Mouse (Mus musculus): ENCODE data around the gene Gtpbp2.

Gtpbp2 gene

GRCm38 (mm10) chr17:46154336-46154735 lies 6.5 kb upstream of the Gtpbp2 start:
- no peak for DNase-seq (ENCODE audit: low spot score)

GRCm38 (mm10) chr17:46156680-46157079 lies 4.2 kb upstream of the Gtpbp2 start:
- no peak for DNase-seq (ENCODE audit: low spot score)

- no peak for DNase-seq (ENCODE audit: low spot score)
Observed at GRCm38 (mm10) chr17:46157131-46157530, 3.7 kb upstream of the Gtpbp2 start.

DNA sequence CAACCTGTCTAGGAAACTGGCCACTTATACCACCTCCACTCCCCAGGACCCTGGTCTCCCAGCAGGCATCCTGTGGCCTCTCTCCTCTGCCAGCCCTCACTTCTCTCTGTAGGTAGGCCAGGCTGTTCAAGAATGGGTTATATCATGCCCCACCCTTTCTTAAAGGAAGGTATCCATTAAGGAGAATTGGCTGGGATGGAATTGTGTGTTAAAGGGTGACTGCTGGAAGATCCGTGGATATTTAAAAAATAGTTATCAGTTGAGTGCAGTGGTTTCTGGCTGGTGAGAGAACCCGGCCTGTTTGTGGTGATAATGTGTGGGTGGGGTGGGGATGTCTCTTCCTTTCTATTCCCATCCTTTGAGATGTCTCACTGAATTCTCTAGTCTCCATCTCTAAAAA lies 1.6 kb upstream of the Gtpbp2 start:
- no peak for DNase-seq (ENCODE audit: low spot score)

- DNase-seq (ENCODE audit: low spot score): peak; percentile 96
Observed at GRCm38 (mm10) chr17:46160090-46160662, 656 bp upstream of the Gtpbp2 start.

DNA sequence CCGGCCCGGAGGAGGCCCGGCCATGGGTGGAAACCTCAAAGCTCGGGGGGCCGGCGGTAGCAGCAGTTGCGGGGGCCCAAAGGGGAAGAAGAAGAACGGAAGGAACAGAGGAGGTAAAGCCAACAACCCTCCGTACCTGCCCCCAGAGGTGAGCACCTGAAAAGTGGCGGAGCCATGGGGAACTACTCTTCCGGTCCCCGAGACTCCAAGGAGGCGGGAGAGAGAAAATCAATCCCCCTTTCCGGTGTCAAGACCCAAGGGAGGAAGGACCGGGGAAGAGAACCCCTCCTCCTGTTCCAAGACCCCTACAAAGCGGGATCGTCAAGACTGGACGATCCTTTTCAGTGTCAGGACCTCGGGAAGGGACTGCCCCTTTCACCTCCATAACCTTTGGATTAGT lies 347 bp downstream of the Gtpbp2 start:
- DNase-seq (ENCODE audit: low spot score): no peak

- DNase-seq (ENCODE audit: low spot score): no peak
Observed at GRCm38 (mm10) chr17:46161710-46162109, 878 bp downstream of the Gtpbp2 start.

GRCm38 (mm10) chr17:46162551-46162950 lies 1.7 kb downstream of the Gtpbp2 start:
- no peak for DNase-seq (ENCODE audit: low spot score)

DNA sequence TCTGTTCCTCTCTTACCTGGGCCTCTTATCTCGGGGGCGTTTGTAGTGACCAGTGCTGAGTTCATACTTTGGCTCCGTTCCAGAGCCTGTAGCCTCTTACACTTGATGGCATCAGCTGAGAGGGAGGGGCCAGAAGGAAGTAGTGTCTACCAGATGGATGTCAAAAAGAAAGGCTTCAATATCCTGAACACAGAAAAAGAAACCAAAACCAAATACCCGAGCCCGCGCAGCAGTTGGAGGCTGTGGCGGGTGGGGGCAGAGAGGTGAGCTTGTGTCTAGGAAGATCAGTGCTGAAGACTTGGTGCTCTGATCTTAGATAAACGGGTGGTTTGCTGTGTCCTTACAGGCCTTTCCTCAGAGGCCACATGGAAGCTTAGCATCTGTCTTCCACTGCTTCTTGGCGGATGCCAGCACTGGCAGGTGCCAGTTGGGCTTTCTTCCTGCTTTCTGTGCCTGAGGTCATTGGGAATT lies 2.2 kb downstream of the Gtpbp2 start:
- DNase-seq (ENCODE audit: low spot score): peak; percentile 81

- DNase-seq (ENCODE audit: low spot score): no peak
Observed at GRCm38 (mm10) chr17:46164301-46164700, 3.5 kb downstream of the Gtpbp2 start.

GRCm38 (mm10) chr17:46164791-46165190 lies 4.0 kb downstream of the Gtpbp2 start:
- DNase-seq (ENCODE audit: low spot score): no peak

DNA sequence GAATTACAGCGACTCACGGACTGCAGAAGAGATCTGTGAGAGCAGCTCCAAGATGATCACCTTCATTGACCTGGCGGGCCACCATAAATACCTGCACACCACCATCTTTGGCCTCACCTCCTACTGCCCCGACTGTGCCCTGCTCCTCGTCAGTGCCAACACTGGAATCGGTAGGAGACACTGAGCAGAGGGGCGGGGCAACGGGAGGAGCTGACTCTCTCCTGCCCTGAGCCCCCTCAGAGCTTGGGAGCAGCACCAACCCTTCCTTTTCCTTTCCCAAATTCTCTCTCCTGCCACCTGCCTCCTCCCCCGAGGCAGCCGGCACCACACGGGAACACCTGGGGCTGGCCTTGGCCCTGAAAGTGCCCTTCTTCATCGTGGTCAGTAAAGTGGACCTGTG lies 4.6 kb downstream of the Gtpbp2 start:
- no peak for DNase-seq (ENCODE audit: low spot score)

DNA sequence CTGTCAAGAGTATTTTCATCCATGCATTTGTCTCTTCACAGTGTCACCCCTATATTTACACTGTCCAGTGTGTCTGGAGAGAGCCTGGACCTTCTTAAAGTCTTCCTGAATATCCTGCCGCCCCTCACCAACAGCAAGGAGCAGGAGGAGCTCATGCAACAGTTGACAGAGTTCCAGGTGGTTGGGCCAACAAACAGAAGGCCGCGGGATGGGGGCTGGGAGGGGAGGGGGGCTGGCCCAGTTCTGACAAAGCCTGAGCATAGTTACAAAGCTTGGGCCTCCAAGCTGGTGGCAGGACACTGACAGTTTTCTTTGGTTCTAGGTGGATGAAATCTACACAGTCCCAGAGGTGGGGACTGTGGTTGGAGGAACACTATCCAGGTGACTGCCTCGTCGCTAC lies 5.4 kb downstream of the Gtpbp2 start:
- no peak for DNase-seq (ENCODE audit: low spot score)

DNA sequence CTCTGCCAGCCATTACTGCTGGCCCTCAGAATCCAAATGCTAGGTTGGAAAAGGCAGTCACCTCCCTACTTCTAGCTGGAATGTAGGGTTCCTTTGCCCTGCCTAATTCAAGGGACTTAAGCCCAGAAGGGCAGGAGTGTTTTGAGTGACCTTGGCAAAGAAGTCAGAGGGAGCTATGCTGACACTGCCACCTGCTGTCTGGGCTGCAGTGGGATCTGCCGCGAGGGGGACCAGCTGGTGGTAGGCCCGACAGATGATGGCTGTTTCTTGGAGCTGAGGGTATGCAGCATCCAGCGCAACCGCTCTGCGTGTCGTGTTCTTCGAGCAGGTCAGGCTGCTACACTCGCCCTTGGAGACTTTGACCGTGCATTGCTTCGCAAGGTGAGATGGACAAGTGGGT lies 6.2 kb downstream of the Gtpbp2 start:
- no peak for DNase-seq (ENCODE audit: low spot score)

DNA sequence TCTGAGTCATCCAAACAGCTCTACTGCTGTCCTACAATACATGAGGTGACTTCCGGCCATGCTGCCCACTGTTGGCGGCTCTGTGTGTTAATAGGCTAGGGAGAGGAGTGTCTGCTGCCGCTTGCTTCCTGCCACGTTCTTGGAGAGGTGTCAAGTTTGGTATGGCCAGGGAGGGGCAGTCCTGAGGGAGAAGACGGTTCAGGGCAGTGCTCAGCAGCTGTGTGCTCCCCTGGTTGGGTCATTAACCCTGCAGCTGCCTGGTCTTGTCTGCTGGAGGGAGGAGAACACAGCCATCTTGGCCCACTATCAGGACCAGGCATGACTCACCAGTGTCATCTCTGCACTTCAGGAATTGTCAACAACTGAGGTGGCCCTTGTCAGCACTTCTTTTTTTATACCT lies 7.5 kb downstream of the Gtpbp2 start:
- DNase-seq (ENCODE audit: low spot score): no peak

DNA sequence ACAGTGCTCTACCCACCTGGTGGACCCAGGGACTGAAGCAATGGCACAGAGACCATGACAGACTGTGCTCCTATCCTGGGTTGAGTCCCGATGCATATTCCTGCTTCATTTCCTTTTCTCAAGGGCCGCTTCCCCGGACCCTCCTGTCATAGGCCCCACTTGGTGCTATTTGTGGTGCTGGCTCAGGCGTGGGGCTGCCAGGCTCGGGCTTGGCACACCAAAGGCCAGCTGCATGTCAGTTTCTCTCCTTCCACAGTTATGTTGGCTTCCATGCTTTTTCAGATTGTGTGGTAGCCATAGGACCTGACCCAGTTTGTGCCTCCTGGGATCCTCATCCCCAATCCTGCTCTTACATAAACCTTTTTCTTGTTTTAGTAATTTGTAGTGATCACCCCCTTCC lies 7.9 kb downstream of the Gtpbp2 start:
- no peak for DNase-seq (ENCODE audit: low spot score)

DNA sequence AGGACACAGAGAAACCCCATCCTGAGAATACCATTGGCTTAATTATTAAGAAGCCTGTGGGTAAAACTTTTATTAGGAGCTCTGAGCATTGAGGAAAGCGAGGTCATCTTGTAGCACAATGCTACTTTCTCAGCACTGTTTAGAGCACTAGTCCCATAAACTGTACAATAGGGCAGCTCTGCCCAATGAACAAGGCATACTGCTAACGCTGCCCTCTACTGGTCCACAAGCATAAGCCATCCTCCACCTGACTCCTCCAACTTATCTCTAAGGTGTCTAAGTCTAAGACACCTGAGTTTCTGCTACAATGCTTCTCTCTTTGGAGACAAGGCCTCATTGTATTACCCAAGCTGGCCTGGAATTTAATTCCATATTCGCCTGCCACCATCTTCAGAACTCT lies 9.7 kb downstream of the Gtpbp2 start:
- DNase-seq (ENCODE audit: low spot score): peak; percentile 49

DNA sequence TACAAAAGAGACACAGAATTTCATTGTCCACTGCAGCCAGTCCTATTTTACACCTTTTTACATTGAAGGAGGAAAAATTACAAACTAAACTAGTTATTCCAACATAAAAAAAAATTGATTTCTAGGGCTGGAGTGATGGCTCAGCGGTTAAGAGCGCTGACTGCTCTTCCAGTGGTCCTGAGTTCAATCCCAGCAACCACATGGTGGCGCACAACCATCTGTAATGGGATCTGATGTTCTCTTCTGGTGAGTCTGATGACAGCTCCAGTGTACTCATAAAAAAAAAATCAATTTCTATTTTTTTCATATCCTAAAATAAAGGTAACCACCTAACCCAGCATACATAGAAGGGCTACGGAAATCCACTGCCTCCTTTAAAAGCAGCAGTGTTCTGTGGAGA lies 21.4 kb downstream of the Gtpbp2 start:
- DNase-seq (ENCODE audit: low spot score): no peak

GRCm38 (mm10) chr17:46188829-46189228 lies 28.0 kb downstream of the Gtpbp2 start:
- DNase-seq (ENCODE audit: low spot score): no peak

DNA sequence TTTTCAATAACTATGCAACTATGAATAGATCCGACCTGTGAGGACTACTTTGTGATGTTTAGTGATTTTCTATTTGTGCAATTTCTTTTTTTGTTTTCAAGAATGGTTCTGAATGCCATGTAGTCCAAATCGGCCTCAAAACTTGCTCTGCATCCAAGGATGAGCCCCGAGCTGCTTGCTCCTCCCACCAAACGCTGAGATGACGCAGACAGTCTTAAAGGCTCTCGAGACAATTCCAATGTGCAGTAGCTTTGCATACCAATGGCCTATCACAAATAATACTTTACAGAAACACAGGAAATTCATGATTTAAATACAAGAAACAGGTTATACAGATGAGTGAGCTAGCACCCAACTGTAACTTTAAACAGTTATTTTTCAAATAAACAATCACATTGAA lies 40.3 kb downstream of the Gtpbp2 start:
- DNase-seq (ENCODE audit: low spot score): no peak

- DNase-seq (ENCODE audit: low spot score): peak; percentile 92
Observed at GRCm38 (mm10) chr17:46202421-46203071, 41.7 kb downstream of the Gtpbp2 start, which contains the start of the genes Polh and Xpo5. Gene Polh (minus strand): TSS chr17:46202645. Gene Xpo5 (plus strand): TSS chr17:46202782.

GRCm38 (mm10) chr17:46203078-46203477 lies 42.2 kb downstream of the Gtpbp2 start:
- DNase-seq (ENCODE audit: low spot score): peak; percentile 19

DNA sequence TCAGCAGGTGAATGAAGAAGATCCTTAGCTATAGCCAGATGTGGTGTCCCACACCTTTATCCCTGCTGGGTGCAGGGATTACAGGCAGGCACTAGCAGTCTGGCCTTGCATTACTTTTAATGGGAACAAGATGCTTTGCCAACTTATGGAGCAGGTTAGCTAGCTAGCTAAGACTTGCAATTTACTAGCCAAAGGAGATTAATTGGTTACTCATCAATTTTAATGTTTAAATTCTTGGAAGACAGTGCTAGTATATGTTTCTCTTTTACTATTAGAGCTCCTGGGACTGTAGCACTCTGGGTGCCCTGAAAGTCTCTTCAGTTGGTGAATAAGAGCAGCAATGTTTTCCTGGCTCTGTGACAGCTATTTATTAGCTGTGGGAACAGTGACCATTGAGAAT lies 45.8 kb downstream of the Gtpbp2 start:
- DNase-seq (ENCODE audit: low spot score): no peak

DNA sequence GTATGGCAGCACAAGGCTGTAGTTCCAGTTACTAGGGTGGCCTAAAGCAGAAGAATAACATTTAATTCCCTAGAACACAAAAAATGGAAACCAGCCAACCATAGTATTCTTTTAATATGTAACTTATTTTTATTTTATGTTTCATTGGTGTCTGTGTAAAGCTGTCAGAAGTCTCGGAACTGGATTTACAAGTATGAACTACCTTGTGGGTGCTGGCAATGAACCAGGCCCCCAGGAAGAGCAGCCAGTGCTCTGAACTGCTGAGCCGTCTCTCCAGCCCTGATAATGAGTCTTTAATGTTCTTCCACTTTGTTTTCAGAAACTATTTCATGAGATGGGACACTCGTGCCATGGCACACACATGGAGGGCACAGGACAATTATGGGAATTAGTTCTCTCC lies 49.7 kb downstream of the Gtpbp2 start:
- no peak for DNase-seq (ENCODE audit: low spot score)
